Mouse (Mus musculus) heart, postnatal 10 days (tissue): ENCODE measurements at regions not wholly inside any gene's neighbourhood (a gene's known extent, or its start where the extent isn't known, plus 50 kb on each side); places are given as distances from the start of the nearest gene placed in this dataset.

ENCODE experiments used
- DNase-seq, 2 experiments: peaks; one replicate each; pipeline ENCODE4 v3.0.0; 2021
- intact Hi-C: fragments of 180-260 bp; cut with DNase I; formaldehyde crosslinking; loops from one replicate; pipeline ENCODE4 v1.15.1; 2025

- no peak for DNase-seq
These were observed 400.1 kb upstream of the Intu start for GRCm38 (mm10) chr3:40130858-40131584.

GRCm38 (mm10) chr3:40138671-40139070 lies 392.4 kb upstream of the Intu start:
- intact Hi-C loops, result no loop called here
- no peak for DNase-seq

More at GRCm38 (mm10) chr3:40130858-40131584, 400.1 kb upstream of the Intu start:
- intact Hi-C loops, result no loop called here

- DNase-seq, result no peak
- intact Hi-C loops, result no loop called here
These were observed 388.9 kb upstream of the Intu start for GRCm38 (mm10) chr3:40142229-40142628.

- intact Hi-C loops, result no loop called here
These were observed 372.5 kb upstream of the Intu start for GRCm38 (mm10) chr3:40158631-40159030.

GRCm38 (mm10) chr3:40159591-40160145 lies 371.4 kb upstream of the Intu start:
- DNase-seq, result peak; percentile 9 to 15
- intact Hi-C loops, result no loop called here

More at GRCm38 (mm10) chr3:40158631-40159030, 372.5 kb upstream of the Intu start:
- no peak for DNase-seq

- intact Hi-C loops, result no loop called here
These were observed 366.9 kb upstream of the Intu start for GRCm38 (mm10) chr3:40164181-40164580.

GRCm38 (mm10) chr3:40167970-40168626 lies 363.0 kb upstream of the Intu start:
- DNase-seq, result no peak
- intact Hi-C loops, result no loop called here

More at GRCm38 (mm10) chr3:40164181-40164580, 366.9 kb upstream of the Intu start:
- DNase-seq, result no peak

GRCm38 (mm10) chr3:40169590-40169989 lies 361.5 kb upstream of the Intu start:
- intact Hi-C loops, result no loop called here

GRCm38 (mm10) chr3:40179726-40180317 lies 351.3 kb upstream of the Intu start:
- intact Hi-C loops, result no loop called here

More at GRCm38 (mm10) chr3:40169590-40169989, 361.5 kb upstream of the Intu start:
- no peak for DNase-seq

GRCm38 (mm10) chr3:40185597-40186320 lies 345.3 kb upstream of the Intu start:
- intact Hi-C loops, result no loop called here
- no peak for DNase-seq

More at GRCm38 (mm10) chr3:40179726-40180317, 351.3 kb upstream of the Intu start:
- DNase-seq, result no peak

- DNase-seq, result no peak
- intact Hi-C loops, result no loop called here
These were observed 341.6 kb upstream of the Intu start for GRCm38 (mm10) chr3:40189529-40189928.

GRCm38 (mm10) chr3:40190024-40190423 lies 341.1 kb upstream of the Intu start:
- DNase-seq, result no peak
- intact Hi-C loops, result no loop called here

GRCm38 (mm10) chr3:40200174-40200573 lies 330.9 kb upstream of the Intu start:
- DNase-seq, result no peak
- intact Hi-C loops, result no loop called here

- no peak for DNase-seq
- intact Hi-C loops, result no loop called here
These were observed 324.8 kb upstream of the Intu start for GRCm38 (mm10) chr3:40206326-40206725.

GRCm38 (mm10) chr3:40211793-40212192 lies 319.3 kb upstream of the Intu start:
- intact Hi-C loops, result no loop called here
- DNase-seq, result no peak

- intact Hi-C loops, result no loop called here
- no peak for DNase-seq
These were observed 304.3 kb upstream of the Intu start for GRCm38 (mm10) chr3:40226772-40227171.

- DNase-seq, result no peak
- intact Hi-C loops, result no loop called here
These were observed 287.5 kb upstream of the Intu start for GRCm38 (mm10) chr3:40243499-40244101.

- no peak for DNase-seq
- intact Hi-C loops, result no loop called here
These were observed 276.7 kb upstream of the Intu start for GRCm38 (mm10) chr3:40254376-40254775.

GRCm38 (mm10) chr3:40262536-40262935 lies 268.6 kb upstream of the Intu start:
- intact Hi-C loops, result no loop called here
- DNase-seq, result no peak

- intact Hi-C loops, result no loop called here
- no peak for DNase-seq
These were observed 263.6 kb upstream of the Intu start for GRCm38 (mm10) chr3:40267514-40267913.
